Mouse (Mus musculus) CD4-positive helper T cell, adult 2 months (primary cell): ENCODE data around the gene Tbc1d2.
"Not testable (repeated sequence)": the region's sequence is repeated elsewhere in the genome, so short reads cannot be mapped to it uniquely, and the experiment has no call there.

Experiments
- DNase-seq: peaks from one replicate; pipeline ENCODE4 v3.0.0-alpha.2; 2012; ENCODE audit warnings: low read depth, missing footprints, low spot score

Tbc1d2 gene

DNA sequence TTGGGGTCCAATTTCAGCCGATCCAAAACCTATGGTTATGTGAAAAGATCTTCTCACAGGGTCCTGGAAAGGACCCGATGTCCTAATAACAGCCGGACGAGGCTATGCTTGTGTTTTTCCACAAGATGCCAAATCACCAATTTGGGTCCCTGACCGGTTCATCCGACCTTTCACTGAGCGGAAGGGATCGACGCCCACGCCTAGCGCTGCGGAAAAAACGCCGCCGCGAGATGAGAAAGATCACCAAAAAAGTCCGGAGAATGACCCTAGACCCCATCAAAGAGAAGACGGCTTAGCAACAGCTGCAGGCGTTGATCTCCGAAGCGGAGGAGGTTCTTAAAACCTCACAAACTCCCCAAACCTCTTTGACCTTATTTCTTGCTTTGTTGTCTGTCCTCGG is 68.4 kb downstream of the Tbc1d2 start:
- DNase-seq, result not testable (repeated sequence)

DNA sequence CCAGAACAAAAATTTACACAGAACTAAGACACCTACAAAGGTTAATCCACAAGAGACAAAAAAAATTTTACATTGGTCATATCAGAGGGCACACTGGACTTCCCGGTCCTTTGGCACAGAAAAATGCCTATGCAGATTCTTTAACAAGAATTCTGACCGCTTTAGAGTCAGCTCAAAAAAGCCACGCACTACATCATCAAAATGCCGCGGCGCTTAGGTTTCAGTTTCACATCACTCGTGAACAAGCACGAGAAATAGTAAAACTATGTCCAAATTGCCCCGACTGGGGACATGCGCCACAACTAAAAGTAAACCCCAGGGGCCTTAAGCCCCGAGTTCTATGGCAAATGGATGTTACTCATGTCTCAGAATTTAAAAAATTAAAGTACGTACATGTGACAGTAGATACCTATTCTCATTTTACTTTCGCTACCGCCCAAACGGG is 69.2 kb downstream of the Tbc1d2 start:
- peak; percentile 41 for DNase-seq

DNA sequence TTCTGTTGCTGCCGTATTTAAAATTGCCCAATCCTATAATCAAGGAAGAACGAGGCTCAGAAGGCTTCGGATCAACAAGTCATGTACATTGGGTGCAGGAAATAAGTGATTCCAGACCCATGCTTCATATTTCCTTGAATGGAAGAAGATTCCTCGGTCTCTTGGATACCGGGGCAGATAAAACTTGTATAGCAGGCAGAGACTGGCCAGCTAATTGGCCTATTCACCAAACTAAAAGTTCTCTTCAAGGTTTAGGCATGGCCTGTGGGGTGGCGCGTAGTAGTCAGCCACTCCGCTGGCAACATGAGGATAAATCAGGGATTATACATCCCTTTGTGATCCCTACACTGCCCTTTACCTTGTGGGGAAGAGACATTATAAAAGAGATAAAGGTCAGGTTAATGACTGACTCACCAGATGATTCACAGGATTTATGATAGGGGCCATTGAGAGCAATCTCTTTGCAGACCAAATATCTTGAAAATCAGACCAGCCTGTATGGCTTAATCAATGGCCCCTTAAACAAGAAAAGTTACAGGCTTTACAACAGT is 71.1 kb downstream of the Tbc1d2 start:
- not testable (repeated sequence) for DNase-seq

DNA sequence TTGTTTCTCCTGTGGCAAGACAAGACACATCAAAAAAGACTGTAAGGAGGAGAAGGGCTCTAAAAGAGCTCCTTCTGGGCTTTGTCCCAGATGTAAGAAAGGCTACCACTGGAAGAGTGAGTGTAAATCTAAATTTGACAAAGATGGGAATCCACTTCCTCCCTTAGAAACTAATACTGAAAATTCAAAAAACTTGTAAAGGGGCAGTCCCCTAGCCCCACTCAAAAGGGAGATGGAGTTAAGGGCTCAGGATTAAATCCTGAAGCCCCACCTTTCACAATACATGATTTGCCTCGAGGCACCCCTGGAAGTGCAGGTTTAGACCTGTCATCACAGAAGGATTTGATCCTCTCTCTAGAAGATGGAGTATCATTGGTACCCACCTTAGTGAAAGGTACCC is 71.8 kb downstream of the Tbc1d2 start:
- DNase-seq, result no peak

DNA sequence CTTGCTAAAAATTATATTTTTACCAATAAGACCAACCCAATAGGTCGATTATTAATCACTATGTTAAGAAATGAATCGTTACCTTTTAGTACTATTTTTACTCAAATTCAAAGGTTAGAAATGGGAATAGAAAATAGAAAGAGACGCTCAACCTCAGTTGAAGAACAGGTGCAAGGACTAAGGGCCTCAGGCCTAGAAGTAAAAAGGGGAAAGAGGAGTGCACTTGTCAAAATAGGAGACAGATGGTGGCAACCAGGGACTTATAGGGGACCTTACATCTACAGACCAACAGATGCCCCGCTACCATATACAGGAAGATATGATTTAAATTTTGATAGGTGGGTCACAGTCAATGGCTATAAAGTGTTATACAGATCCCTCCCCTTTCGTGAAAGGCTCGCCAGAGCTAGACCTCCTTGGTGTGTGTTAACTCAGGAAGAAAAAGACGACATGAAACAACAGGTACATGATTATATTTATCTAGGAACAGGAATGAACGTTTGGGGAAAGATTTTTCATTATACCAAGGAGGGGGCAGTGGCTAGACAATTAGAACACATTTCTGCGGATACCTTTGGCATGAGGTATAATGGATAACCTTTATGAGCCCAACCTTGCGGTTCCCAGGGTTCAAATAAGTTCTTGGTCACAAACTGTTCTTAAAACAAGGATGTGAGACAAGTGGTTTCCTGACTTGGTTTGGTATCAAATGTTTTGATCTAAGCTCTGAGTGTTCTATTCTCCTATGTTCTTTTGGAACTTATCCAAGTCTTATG is 74.3 kb downstream of the Tbc1d2 start:
- peak; percentile 43 for DNase-seq

DNA sequence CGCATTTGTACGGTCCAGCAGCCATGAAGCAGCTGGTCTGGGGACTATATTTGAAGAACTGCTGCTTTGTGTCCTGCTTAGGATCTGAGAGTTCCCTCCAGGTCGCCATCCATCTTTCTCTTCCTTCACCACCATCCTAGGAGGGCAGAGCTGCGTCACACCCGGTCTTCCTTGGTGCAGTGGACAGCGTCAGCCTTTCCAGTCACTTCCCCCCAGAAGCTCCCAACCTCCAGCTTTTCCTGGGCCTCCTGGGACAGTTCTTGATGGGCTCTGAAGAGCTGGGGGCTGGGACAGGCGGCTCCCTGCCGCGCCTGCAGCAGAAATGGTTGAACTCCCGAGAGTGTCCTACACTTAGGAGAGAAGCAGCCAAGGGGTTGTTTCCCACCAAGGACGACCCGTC is 75.2 kb downstream of the Tbc1d2 start:
- DNase-seq, result no peak

DNA sequence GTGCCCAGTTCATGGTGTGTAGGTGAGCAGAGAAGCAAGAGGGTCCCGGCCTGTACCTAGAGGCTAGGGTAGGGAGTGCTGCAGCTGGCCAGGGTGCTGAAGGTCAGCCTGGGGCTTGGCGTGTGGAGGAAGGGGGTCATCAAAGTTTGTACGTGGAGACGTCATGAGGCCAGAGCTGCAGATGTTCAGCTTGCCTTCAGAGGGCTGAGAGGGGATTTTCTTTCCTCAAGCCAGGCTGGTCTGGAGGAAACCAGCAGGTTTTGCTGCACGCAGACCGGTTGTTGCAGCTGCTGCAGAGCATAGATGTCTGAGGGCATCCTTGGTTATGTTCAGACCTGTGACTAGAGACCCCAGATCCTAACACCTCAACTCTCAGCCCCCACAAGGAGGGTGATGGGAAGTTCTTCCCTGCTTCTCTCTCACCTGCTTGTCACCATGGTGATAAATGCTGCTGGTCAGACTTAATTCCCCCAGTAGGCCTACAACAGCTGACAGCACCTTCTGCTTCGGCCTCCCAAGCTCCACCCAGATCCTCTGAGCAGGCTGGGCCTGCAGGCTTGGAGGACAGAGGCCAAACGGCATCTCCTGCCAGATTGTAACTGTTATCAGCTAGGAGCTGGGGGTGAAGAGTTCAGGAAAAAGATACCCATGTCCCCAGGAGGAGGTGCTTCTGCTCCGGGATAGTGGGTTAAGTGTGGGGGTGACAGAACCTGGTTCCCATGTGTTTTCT is 75.8 kb downstream of the Tbc1d2 start:
- no peak for DNase-seq

DNA sequence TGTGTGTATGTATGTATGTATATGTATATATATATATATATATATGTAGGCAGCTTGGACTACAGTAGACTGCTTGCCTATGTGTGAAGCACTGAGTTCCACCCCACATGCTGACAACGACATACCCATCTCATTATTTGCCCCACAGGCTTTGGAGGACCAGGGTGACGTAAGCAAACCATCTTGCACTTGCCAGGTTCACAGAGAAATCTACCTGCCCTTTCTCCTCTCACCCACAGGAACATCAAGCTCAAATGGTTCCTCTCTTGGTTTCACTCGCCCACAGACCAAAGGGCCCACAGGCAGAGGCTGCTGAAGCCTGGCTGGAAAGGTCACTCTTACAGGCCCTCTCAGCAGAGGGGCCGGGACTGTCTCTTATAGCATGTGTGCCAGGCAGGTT is 77.4 kb downstream of the Tbc1d2 start:
- DNase-seq, result no peak

DNA sequence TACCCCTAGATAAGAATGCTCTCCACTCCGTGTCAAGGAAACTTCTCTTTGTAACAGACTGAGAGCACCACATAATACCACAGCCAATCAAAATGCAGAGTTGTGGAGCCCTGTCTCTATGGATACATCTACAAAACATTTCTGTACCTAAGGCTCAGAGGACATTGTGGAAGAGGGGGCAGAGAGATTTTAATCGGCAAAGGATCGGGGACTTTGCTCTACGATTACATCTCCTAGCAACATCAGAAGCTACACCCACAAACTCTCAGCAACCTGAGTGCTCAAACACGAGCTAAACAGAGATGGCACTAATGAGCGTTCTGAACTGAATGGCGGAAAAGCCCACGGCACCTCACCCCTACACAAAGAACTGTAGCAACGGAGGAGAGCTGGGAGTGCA is 78.3 kb downstream of the Tbc1d2 start:
- DNase-seq, result no peak

DNA sequence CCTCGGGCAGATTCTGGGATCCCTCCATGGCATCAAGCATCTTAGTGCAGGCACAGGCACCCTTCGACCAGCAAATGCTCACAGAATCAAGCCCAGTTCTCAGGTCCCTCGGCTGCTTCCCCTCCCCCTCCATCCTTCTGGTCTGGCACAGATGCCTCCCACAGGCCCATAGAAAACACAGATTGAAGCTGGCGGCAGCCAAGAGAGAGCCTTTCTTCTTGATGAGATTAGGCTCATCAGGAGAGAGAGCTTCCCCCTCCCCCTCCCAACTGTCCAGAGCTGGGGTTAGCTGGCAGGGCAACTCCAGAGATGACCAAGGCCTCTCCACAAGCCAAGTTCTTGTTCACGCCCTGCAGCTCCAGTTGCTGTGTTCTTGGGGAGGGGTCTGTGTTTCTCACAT is 80.3 kb downstream of the Tbc1d2 start:
- DNase-seq, result no peak

DNA sequence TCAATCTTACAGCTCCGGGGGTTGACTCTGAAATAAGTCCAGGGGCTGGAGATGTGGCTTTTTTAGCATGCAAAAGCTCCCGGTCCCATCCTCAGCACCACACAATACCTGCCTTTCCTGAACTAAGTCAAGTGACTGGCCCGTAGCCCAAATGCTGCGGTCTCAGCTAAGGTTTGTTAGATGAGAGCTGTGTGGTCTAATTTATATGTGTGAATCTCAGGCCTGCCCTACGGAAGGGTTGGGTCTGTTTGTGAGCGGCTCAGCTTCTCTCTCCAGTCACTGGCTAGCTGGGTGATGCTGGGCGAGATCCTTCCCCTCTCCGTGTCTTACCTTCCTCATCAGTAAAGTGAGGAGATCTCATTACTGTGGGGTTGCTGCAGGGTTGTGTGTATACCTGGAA is 81.8 kb downstream of the Tbc1d2 start:
- no peak for DNase-seq

DNA sequence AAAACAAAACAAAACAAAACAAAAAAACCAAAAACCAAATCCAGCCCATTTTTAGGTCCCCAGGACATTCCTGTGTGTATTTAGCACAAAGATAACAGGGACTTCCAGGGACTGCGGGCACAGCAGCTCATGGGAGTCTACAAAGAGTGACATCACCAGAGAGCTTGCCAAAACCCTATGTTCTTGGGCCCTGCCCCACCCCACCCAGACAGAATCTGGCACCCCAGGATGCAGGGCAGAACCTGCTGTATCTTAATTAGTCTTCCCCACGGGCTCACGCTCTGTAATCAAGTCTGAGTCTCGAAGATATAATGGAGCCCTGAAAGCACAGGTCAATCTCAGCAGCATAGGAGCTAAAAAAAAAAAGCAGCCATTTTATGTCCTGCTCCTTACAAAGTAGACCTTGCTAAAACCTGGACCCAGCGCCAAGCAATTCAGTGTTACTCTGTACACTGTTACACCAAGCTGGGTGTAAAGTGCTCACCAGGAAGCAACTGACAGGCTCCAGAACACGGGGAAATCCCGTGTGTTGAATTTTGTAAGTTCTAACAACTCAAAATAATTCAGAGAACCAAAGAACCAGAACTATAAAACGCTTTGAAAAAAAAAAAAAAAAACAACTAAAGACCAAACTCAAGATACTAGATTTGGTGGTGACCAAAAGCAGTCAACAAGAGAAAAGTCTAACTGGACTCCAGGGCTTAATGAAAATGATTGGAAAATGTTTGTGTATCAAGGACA is 82.9 kb downstream of the Tbc1d2 start:
- DNase-seq, result no peak

DNA sequence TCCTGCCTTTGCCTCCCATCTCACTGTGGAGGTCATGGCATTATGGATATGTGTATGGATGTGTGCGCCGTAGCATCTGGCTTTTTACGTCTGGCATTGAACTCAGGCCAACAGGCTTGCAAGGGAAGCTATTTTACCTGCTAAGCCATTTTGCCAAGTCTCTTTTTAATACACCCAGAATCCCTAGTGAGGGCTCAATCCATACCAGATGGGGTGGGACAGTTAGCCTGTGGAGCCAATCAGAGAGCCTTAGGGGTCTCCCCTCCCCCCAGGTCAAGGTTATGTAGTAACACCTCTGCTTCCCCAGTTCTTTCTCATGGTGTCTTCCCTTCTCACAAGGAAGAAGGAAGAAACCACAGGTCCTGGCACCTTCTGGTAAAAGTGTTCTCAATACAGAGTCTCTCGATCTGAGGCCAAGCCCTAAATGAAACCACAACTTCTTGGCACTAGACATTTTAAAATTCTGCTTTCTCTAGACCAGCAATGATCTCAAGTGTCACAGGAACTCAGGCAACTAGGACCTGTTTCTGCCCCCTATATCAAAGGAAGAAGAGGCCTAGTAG is 84.5 kb downstream of the Tbc1d2 start:
- DNase-seq, result no peak

DNA sequence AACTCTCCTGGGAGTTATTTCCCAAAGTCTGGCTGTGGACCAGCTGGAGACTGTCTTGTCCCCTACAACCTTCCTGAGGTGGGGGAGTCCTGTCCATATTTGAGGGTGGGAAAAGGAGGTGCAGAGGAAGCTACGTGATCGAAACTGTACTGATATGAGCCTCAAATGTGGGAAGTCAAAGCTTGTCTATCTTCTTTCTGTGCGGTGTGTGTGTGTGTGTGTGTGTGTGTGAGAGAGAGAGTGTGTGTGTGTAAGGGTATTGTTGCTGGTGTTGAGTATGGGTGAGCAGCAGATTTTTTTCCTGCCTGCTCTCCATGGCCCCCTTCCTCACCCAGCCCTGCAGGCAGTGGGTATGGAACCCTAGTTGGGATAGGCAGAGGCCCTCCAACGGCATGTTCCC is 85.8 kb downstream of the Tbc1d2 start:
- no peak for DNase-seq

DNA sequence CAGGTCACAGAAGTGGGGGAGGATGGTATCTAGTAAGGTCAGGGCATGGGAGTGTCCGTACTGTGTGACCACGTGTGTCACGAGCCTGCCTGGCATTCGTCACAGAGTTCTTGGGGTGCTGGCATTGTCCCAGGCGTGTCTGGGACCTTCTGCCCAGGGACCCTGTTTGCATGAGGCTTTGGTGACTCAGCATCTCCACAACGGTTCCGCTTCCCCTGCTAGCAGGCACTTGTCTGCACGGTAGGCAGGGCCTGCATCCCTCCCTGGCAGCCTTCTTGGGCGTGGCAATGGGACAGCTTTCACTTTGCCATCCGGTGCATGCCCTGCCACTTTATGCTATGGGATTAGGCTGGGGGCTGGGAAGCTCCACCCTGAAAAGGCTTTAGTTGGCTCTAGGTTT is 86.2 kb downstream of the Tbc1d2 start:
- DNase-seq, result peak; percentile 61

DNA sequence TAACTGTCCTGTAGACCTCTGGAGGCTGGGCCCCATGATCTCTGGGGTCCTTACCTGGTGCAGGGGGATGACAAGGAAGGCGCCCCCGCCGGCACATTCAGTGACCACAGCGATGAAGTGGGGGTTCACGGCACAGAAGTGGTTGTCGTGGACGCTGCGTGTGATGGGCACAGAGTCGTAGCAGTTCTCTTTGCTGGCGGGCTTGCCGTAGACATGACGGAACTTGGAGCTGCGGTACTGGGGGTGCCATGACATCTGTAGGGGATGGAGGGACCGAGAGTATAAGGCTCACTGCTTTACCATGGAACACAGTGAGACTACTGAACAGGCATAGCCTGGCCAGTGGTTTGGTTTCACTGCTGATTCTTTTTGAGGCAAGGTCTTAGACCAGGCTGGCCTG is 87.2 kb downstream of the Tbc1d2 start:
- DNase-seq, result no peak

DNA sequence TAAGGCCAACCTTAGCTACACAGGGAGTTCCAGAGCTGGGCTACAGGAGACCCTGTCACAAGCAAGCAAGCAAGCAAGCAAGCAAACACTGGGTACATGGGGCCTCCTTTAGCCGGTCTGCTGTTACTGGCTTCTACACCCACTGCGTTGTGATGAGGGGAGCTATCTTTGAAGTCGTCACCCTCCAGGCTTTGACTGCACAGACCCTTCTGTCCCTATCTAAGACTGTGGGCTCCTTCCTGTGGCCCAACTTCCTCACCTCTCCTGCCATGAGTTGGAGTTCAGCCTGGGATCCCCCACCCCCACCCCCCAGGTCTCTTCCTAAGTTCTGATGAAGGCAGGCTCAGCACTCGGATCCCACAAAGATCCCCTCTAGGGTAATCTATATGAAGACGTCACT is 88.0 kb downstream of the Tbc1d2 start:
- DNase-seq, result no peak

DNA sequence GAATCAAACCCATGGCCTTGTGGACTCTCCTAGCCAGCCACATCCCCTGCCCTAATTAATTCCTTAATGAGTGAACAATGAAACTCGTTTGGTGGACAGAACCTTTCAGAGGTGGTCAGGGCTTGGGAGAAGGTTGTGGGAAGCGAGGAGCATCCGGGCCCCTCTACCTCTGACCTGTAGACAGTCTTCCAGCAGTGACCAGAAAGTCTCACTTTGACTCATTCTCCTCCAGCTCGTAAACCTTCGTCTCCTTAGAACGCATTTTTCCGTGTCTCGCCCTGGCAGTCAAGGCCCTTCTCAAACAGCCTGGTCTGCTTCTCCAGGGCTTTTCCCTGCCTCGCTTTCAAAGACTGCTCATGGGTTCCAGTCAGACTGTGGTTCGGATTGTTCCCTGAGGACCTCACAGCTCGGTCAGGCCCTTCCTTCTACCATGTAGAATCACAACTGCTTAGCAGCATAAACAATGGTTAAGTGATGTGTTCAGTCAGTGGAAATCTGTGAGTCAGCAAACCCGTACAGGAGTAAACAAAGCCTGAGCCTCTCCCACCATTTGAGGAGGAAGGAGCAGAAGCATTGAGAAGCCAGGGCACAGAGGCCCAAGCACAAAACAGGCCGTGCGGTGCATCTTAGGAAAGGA is 89.8 kb downstream of the Tbc1d2 start:
- DNase-seq, result peak; percentile 42

DNA sequence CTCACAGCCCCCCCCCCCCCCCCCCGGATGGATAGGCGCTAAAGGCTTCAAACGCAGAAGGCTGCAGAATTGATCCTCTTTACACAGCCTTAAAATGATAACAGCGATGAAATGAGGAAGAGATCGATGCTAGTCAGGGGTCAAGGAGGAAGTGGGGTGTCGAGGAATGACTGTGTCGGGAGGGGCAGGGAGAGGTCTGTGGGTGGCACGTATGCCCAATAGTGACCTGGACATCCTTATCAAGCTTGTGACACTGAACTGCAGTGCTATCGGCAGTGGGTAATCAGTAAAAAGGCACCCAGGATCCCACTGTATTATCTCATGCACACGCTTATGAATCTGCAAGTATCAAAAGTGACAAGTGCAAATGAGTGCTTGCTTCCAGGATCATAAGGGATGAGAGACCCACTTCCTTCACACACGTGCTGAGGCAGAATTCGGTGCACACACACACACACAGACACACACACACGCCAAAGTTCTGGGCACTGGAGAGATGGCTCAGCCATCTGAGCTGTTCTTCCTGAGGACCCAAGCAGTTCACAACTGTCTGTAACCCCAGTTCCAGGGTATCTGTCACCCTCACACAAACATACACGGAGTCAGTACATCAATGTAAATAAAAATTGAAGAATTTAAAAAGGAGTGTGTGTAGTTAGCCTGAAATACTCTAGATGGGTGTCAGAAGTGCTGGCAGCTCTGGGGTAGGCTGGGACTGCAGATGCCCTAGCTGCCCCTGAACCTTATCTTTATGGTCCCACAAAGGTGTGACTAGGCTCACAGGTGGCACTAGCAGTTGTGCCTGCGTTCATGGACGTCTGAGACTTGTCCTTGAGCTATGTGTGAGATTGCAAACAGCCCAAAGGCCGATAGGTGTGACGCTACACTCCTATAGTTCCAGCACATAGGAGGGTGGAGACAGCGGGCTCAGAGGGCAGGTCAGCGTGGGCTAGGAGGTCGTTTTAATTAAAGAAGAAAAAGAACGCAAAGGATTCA is 91.0 kb downstream of the Tbc1d2 start:
- no peak for DNase-seq

DNA sequence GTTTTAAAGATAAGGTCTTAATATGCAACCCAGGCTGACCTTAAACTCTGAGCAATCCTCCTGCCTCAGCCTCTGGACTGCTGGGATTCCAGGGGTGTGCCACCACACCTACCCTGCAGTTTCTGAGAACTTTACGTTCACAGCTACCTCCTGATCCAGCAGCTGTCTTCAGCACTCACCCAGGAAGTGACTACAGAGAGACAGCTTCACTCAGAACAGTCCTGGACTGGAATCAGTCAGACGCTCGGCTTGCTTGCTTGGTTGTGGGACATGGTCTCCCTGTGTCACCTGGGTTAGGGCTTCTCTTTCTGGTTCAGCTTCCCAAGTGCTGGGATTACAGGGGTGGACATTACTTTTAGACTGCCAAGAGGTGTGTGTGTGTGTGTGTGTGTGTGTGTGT is 93.1 kb downstream of the Tbc1d2 start:
- DNase-seq, result no peak
